Mouse (Mus musculus) embryonic fibroblast, embryonic 13.5 days (primary cell): ENCODE results near the gene Pdx1.

Experiments
- CTCF ChIP-seq: IDR thresholded peaks from 2 replicates; pipeline ENCODE4 v1.5.1; 2011; ENCODE audit warnings: mild to moderate bottlenecking, control low read depth, low read length, moderate library complexity, borderline replicate concordance; ENCODE audit not compliant: insufficient read depth
- POLR2A ChIP-seq: IDR thresholded peaks from 2 replicates; pipeline ENCODE4 v1.6.1; 2011; ENCODE audit warnings: low read depth, mild to moderate bottlenecking, control low read depth, low read length, moderate library complexity

GRCm38 (mm10) chr5:147305166-147305565, 35.4 kb downstream of the Pdx1 start:
- TF ChIP-seq CTCF (no peak), POLR2A (no peak)
